Mouse (Mus musculus): ENCODE results near the gene Gm5737. TPM values are rescaled to one million over a fixed set of nuclear protein-coding genes. Genes with fewer than 3 reads are reported as not detected.
A peak's percentile ranks its signal among the peaks of the same experiment; 100 is the strongest.

Gene Gm5737
- polyA plus RNA-seq, 1 experiment from 2014 or later: not detected

DNA sequence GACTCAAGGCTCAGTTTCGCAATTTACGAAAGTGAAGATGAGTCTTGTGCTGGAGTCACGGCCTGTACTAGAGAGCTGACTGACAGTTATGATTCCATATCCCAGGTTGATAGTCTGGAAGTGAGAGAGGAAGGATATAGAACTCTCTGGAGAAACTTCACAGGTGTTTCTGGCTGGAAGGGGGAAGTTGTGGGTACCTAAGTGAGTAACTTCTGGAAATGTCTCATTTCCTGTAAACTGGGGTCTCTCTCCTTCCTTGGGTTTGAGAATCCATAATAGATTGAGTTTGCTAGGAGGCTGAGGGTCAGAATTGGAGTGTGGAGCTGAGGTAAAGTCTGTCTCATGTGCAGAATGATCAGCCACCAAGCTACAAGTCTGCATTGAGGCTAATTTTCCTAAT, 38.0 kb downstream of the Gm5737 start:
- WGBS: 89% methylated on average over 3 of the region's 3 CpGs
- Histone ChIP-seq H3K27ac (ENCODE audit: low read depth) (no peak overlapping the region), H3K9ac (ENCODE audit: low read length) (no peak overlapping the region), H3K36me3 (ENCODE audit: control insufficient read depth, insufficient read depth, low read length) (peaks cover 4% of the 10 kb centered on the region; the same call in 1 of the 2 replicates), H3K4me3 (ENCODE audit: low read depth, low read length) (no peak overlapping the region), H3K9me3 (ENCODE audit: control insufficient read depth, low read length) (no peaks in the 10 kb centered on the region), H3K4me2 (ENCODE audit: low read length) (no peak overlapping the region), H3K4me1 (replicated peaks; ENCODE audit: control insufficient read depth, insufficient read depth, low read length) (no peaks in the 10 kb centered on the region), H3K27me3 (replicated peaks; ENCODE audit: control insufficient read depth, insufficient read depth, low read length) (no peaks in the 10 kb centered on the region)
- DNase-seq (ENCODE audit: low spot score) (no peak), ATAC-seq (replicated peaks; ENCODE audit: low FRiP score, low TSS enrichment, low read depth) (no peak)

DNA sequence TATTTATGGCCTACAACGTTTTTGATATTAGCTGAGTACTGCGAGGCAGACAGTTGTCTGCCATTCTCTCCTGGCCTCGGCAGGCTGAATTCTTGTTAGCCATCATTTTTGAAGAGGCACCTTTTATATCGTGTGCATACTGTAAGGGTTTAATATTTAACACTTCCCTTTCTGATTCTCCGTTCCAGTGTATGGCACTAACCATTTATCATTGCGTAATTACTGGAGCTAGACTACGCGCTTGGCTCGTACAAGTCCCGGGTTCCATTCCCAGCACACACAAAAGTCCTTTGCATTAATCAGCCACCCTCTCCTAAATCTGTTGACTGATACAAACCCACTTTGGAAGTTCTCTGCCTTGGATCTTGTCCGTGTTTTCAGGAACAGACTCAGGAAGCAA, 47.7 kb downstream of the Gm5737 start:
- H3K4me1 ChIP-seq (replicated peaks; ENCODE audit: control insufficient read depth, insufficient read depth, low read length): peaks cover 33% of the 10 kb centered on the region
- DNase-seq (ENCODE audit: low spot score): no peak
- peaks cover 11% of the 10 kb centered on the region; the same call in 1 of the 2 replicates for H3K36me3 ChIP-seq (ENCODE audit: control insufficient read depth, insufficient read depth, low read length)
- no peak for ATAC-seq (replicated peaks; ENCODE audit: low FRiP score, low TSS enrichment, low read depth)
- H3K27ac ChIP-seq (ENCODE audit: low read depth): no peak overlapping the region
- H3K9ac ChIP-seq (ENCODE audit: low read length): no peak overlapping the region
- no peak overlapping the region for H3K4me3 ChIP-seq (ENCODE audit: low read depth, low read length)
- no peaks in the 10 kb centered on the region for H3K9me3 ChIP-seq (ENCODE audit: control insufficient read depth, low read length)
- 83% methylated on average over 11 of the region's 11 CpGs for WGBS
- H3K4me2 ChIP-seq (ENCODE audit: low read length): no peak overlapping the region
- H3K27me3 ChIP-seq (replicated peaks; ENCODE audit: control insufficient read depth, insufficient read depth, low read length): no peaks in the 10 kb centered on the region

DNA sequence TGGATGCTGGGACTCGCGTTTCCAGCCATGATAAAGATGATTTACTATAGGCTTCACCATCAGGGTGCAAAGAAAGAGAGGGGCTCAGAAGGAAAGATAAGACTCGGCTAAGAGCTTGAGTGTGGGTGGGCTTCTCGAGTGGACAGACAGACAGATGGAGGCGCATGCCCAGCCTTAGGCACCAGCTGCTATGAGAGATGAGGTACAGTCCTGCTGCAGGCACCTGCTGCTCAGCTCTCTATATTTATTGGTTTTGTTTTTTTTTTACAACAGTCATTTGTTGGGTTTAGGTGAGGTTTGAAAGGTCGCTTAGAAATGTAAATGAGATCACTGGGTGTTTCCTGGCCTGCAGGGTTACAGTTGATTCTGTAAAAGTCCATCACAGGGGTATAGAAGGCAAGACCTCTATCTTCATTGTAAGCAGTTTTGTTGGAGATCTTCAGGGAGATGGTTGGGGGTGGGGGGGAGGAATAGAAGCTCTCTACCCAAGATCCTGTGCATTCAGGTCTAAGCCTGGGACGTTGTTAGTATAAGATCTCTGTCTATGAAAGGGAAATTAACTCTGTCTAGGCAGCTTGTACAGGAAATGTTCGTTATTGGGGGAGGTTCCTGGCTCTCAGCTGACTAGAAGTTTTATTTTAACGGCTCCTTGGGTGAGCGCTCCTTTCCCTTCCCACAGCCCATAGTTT, 48.8 kb downstream of the Gm5737 start:
- ATAC-seq (replicated peaks; ENCODE audit: low FRiP score, low TSS enrichment, low read depth): no peak
- peaks cover 44% of the 10 kb centered on the region for H3K4me1 ChIP-seq (replicated peaks; ENCODE audit: control insufficient read depth, insufficient read depth, low read length)
- no peak overlapping the region for H3K27ac ChIP-seq (ENCODE audit: low read depth)

DNA sequence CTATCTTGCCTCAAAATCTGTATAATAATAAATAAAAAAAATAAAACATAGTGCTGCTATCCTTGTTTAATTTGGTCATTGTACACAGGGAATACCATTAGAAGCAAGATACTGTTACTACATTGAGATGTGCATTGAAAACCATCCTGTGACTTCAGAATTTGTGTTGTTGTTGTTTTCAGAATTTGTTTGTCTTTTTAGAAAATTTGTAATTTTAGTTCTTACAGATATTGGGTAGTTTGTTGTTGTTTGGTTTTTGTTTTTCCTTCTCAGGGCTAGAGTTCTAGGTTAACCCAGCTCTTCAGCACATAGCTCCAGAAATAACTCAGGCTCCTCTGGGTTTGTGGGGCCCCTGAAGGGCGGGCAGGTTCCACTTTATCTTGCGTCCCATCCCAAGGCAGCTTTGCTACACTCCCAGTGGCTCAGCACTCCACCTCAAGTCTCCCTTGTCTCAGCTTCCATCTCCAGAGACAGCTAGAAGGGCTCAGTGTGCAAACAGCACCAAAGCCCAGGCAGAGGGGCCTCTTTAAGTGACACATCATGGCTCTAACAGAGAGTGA, 49.4 kb downstream of the Gm5737 start:
- no peak overlapping the region for H3K27ac ChIP-seq (ENCODE audit: low read depth)
- ATAC-seq (replicated peaks; ENCODE audit: low FRiP score, low TSS enrichment, low read depth): no peak
- DNase-seq (ENCODE audit: low spot score): no peak
- H3K36me3 ChIP-seq (ENCODE audit: control insufficient read depth, insufficient read depth, low read length): peaks cover 11% of the 10 kb centered on the region; the same call in 1 of the 2 replicates
- no peaks in the 10 kb centered on the region for H3K9me3 ChIP-seq (ENCODE audit: control insufficient read depth, low read length)
- H3K27me3 ChIP-seq (replicated peaks; ENCODE audit: control insufficient read depth, insufficient read depth, low read length): no peaks in the 10 kb centered on the region
- no peak overlapping the region for H3K4me3 ChIP-seq (ENCODE audit: low read depth, low read length)
- H3K4me1 ChIP-seq (replicated peaks; ENCODE audit: control insufficient read depth, insufficient read depth, low read length): peaks cover 50% of the 10 kb centered on the region
- no peak overlapping the region for H3K9ac ChIP-seq (ENCODE audit: low read length)
- 40% methylated on average over 2 of the region's 2 CpGs for WGBS
- no peak overlapping the region for H3K4me2 ChIP-seq (ENCODE audit: low read length)

More for the DNA sequence above, 48.8 kb downstream of the Gm5737 start:
- H3K9ac ChIP-seq (ENCODE audit: low read length): no peak overlapping the region
- no peak overlapping the region for H3K4me3 ChIP-seq (ENCODE audit: low read depth, low read length)
- no peak for DNase-seq (ENCODE audit: low spot score)
- no peaks in the 10 kb centered on the region for H3K27me3 ChIP-seq (replicated peaks; ENCODE audit: control insufficient read depth, insufficient read depth, low read length)
- peaks cover 11% of the 10 kb centered on the region; the same call in 1 of the 2 replicates for H3K36me3 ChIP-seq (ENCODE audit: control insufficient read depth, insufficient read depth, low read length)
- 37% methylated on average over 10 of the region's 10 CpGs for WGBS
- no peaks in the 10 kb centered on the region for H3K9me3 ChIP-seq (ENCODE audit: control insufficient read depth, low read length)
- no peak overlapping the region for H3K4me2 ChIP-seq (ENCODE audit: low read length)

DNA sequence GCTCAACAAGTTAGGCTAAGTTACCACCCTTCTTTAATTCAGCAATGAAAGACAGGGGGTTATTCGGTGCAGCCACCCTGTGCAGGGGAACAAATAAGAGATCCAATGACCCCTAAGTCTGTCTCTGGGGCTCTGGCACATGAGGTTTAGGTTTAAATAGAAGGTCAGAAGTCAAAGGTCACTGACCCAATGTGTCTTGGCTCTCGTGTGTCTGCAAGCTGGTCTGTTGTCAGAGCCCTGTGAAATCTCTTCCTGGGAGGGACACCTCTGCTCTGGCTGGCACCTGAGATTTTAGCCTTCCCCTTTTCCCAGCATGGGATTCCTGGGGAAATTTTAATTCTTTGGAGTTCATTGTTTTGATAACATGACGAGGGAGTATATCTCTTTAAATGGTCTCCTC, 50.0 kb downstream of the Gm5737 start:
- no peak overlapping the region for H3K4me3 ChIP-seq (ENCODE audit: low read depth, low read length)
- WGBS: 36% methylated on average over 3 of the region's 3 CpGs
- peaks cover 55% of the 10 kb centered on the region for H3K4me1 ChIP-seq (replicated peaks; ENCODE audit: control insufficient read depth, insufficient read depth, low read length)
- H3K9ac ChIP-seq (ENCODE audit: low read length): no peak overlapping the region
- no peaks in the 10 kb centered on the region for H3K9me3 ChIP-seq (ENCODE audit: control insufficient read depth, low read length)
- peaks cover 11% of the 10 kb centered on the region; the same call in 1 of the 2 replicates for H3K36me3 ChIP-seq (ENCODE audit: control insufficient read depth, insufficient read depth, low read length)
- no peak for DNase-seq (ENCODE audit: low spot score)
- no peaks in the 10 kb centered on the region for H3K27me3 ChIP-seq (replicated peaks; ENCODE audit: control insufficient read depth, insufficient read depth, low read length)
- ATAC-seq (replicated peaks; ENCODE audit: low FRiP score, low TSS enrichment, low read depth): no peak
- H3K27ac ChIP-seq (ENCODE audit: low read depth): no peak overlapping the region
- no peak overlapping the region for H3K4me2 ChIP-seq (ENCODE audit: low read length)

DNA sequence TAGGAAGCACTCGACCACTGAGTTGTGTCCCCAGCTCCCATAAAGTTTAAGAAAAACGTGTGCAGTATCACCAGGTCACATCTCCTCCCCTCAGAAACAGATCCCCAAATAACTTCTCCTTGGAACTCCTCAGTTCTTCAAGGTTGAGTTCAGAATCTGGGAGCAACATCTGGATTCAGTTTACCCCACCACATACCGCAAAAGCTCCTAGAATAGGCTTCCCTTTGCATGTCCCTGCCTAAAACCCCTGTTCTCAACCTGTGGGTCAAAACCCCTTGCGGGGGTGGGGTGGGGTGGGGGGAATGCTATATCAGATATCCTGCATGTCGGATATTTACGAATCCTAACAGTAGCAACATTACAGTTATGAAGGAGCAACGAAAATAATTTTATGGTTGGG, 50.5 kb downstream of the Gm5737 start:
- H3K4me1 ChIP-seq (replicated peaks; ENCODE audit: control insufficient read depth, insufficient read depth, low read length): peaks cover 56% of the 10 kb centered on the region
- H3K4me2 ChIP-seq (ENCODE audit: low read length): no peak overlapping the region
- H3K36me3 ChIP-seq (ENCODE audit: control insufficient read depth, insufficient read depth, low read length): peaks cover 11% of the 10 kb centered on the region; the same call in 1 of the 2 replicates
- 57% methylated on average over 7 of the region's 7 CpGs for WGBS
- no peak overlapping the region for H3K9ac ChIP-seq (ENCODE audit: low read length)
- ATAC-seq (replicated peaks; ENCODE audit: low FRiP score, low TSS enrichment, low read depth) (no peak), DNase-seq (ENCODE audit: low spot score) (no peak)
- no peaks in the 10 kb centered on the region for H3K9me3 ChIP-seq (ENCODE audit: control insufficient read depth, low read length)
- no peak overlapping the region for H3K27ac ChIP-seq (ENCODE audit: low read depth)
- H3K27me3 ChIP-seq (replicated peaks; ENCODE audit: control insufficient read depth, insufficient read depth, low read length): no peaks in the 10 kb centered on the region
- no peak overlapping the region for H3K4me3 ChIP-seq (ENCODE audit: low read depth, low read length)

DNA sequence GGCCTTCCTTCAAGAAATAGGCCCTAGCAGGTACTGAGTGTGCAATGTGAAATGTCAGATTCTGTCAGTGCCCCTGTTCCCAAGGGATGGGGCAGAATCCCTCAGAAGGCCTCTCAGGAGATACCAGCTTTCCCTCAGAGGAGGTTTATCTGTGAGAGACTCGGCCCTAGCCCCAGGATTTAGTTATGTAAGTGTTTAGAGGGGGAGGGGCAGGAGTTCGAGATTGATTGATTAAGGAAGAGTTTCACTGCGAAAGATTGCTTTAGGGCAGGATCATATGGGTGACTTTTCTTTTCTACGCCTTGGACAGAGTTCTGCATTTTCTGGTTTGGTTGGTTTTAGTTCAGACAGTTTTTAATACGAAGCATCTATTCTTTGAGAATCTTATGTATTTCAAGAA, 51.3 kb downstream of the Gm5737 start:
- Histone ChIP-seq H3K36me3 (ENCODE audit: control insufficient read depth, insufficient read depth, low read length) (peaks cover 9% of the 10 kb centered on the region; the same call in 1 of the 2 replicates), H3K27me3 (replicated peaks; ENCODE audit: control insufficient read depth, insufficient read depth, low read length) (no peaks in the 10 kb centered on the region), H3K9me3 (ENCODE audit: control insufficient read depth, low read length) (no peaks in the 10 kb centered on the region), H3K4me3 (ENCODE audit: low read depth, low read length) (no peak overlapping the region), H3K27ac (ENCODE audit: low read depth) (0 out of 2 replicates have a peak overlapping the region, but pooled peaks have one; percentile 12), H3K4me1 (replicated peaks; ENCODE audit: control insufficient read depth, insufficient read depth, low read length) (peaks cover 58% of the 10 kb centered on the region), H3K9ac (ENCODE audit: low read length) (no peak overlapping the region), H3K4me2 (ENCODE audit: low read length) (no peak overlapping the region)
- WGBS: 37% methylated on average over 5 of the region's 5 CpGs
- no peak for ATAC-seq (replicated peaks; ENCODE audit: low FRiP score, low TSS enrichment, low read depth)
- DNase-seq (ENCODE audit: low spot score): no peak

DNA sequence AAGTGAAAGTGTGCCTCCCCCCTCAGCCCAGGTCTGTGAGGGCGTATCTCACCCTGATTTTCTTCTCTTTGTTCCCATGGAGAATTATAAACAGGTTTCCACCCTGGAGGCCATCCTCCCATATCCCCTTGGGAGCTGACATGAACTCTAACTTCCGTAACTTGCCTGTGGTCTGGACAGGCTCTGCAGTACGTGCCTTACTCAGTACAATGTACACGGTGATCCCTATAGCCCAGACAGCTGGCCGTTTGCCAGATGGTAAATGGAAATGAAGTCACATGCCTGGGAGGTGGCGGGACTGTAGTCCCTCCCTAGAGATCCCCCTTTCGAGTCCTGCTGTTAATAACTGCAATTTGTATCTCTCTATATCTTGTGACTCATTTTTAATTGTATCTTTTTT, 52.9 kb downstream of the Gm5737 start:
- Histone ChIP-seq H3K9me3 (ENCODE audit: control insufficient read depth, low read length) (no peaks in the 10 kb centered on the region), H3K36me3 (ENCODE audit: control insufficient read depth, insufficient read depth, low read length) (peaks cover 2% of the 10 kb centered on the region; the same call in 1 of the 2 replicates), H3K27me3 (replicated peaks; ENCODE audit: control insufficient read depth, insufficient read depth, low read length) (no peaks in the 10 kb centered on the region), H3K27ac (ENCODE audit: low read depth) (peak overlapping the region; percentile 82), H3K9ac (ENCODE audit: low read length) (no peak overlapping the region), H3K4me3 (ENCODE audit: low read depth, low read length) (no peak overlapping the region), H3K4me1 (replicated peaks; ENCODE audit: control insufficient read depth, insufficient read depth, low read length) (peaks cover 65% of the 10 kb centered on the region), H3K4me2 (ENCODE audit: low read length) (peak overlapping the region; percentile 43)
- peak; percentile 93 for ATAC-seq (replicated peaks; ENCODE audit: low FRiP score, low TSS enrichment, low read depth)
- peak; percentile 91 for DNase-seq (ENCODE audit: low spot score)
- 2% methylated on average over 7 of the region's 7 CpGs for whole genome bisulfite sequencing

DNA sequence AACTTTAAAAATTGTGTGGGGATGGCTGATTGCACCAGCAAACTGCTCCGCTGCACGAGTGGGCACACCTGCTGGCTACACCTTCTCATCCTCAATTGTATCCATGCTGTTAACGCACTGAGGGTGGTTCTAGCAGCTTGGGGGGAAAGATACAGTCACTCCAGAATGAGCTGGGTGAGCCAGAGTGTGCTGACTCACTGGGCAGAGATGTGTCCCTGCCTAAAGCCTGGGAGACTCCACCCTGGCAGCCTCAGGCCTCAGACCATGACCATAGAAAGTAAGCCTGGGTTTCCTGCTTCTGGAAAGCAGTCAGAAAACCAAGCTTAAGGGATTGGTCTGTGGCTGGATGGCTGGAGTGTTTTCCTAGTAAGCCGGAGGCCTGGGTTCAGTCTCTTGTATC, 53.7 kb downstream of the Gm5737 start:
- H3K9ac ChIP-seq (ENCODE audit: low read length): no peak overlapping the region

More for the DNA sequence above, 53.7 kb downstream of the Gm5737 start:
- Histone ChIP-seq H3K4me1 (replicated peaks; ENCODE audit: control insufficient read depth, insufficient read depth, low read length) (peaks cover 68% of the 10 kb centered on the region), H3K4me2 (ENCODE audit: low read length) (no peak overlapping the region), H3K36me3 (ENCODE audit: control insufficient read depth, insufficient read depth, low read length) (no peaks in the 10 kb centered on the region), H3K27ac (ENCODE audit: low read depth) (peak overlapping the region; percentile 82), H3K9me3 (ENCODE audit: control insufficient read depth, low read length) (no peaks in the 10 kb centered on the region), H3K27me3 (replicated peaks; ENCODE audit: control insufficient read depth, insufficient read depth, low read length) (no peaks in the 10 kb centered on the region), H3K4me3 (ENCODE audit: low read depth, low read length) (no peak overlapping the region)
- no peak for DNase-seq (ENCODE audit: low spot score)
- ATAC-seq (replicated peaks; ENCODE audit: low FRiP score, low TSS enrichment, low read depth): no peak
- WGBS: 54% methylated on average over 4 of the region's 4 CpGs
